Mouse (Mus musculus): ENCODE measurements around the gene Tanc2.

DNA sequence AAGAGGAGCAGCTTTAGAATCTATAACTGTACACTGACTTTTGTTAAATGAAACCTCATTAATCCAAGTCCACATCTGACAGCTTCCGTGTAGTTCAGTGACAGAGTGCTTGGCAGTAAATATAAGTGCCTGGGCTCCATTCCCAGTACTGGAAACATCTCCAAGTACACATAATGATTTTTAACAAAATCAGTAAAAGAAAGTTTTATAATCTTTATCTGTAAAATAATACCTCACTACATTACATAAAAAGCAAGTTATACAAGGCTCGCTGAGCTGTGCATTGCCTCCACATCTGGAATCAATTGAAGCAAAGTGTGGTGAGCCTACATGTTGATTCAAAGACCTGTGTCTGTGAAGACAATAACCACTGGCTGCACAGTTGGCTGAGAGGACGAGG is 265.7 kb downstream of the Tanc2 start:
- TF ChIP-seq CTCF (IDR thresholded peaks at IDR 0.05; ENCODE audit: insufficient read depth, low read depth, low read length) = no peak
- TF ChIP-seq POLR2A (IDR thresholded peaks at IDR 0.05; ENCODE audit: insufficient read depth, low read depth, low read length) = no peak

Measured in olfactory bulb, adult 2 months (tissue).